Mouse (Mus musculus): Measurements from ENCODE around the gene Ugt1a7c.

Ugt1a7c gene

DNA sequence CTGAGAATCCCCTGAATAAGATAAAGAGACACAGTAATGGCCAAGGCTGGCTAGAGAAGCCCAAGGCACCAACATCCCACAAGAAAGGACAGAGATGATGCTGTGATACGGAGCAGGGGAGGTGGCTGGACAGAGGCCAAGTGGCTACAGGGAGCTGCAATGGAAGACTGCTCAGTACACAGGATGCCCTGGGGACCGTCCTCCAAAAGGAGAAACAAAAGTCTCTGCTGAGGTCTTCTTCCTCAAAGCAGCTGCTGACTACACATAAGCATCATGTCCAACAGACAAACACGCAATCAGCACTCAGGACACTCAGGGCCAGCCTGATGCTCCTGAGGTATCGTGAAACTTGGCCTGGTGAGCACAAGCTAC lies 170.0 kb downstream of the Ugt1a7c start:
- no peak for DNase-seq

DNA sequence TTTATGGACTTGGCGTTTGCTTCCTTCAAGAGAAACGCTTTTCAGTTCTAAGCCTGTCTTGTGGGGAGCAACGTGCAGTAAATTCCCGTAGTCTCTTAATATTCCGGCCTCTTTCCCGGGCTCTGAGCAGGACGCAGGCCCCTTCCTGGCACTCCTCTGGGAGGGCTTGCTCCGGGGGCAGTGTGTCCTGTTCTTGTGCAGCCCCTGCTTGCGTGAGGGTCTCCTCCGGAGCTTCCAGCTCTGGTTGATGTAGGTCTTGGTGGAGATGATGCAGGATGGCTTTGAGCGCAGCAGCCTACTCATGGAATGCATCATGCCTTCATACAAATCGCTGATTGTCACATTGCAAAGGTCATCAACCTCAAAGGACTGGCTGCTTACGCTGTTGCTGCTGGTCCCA lies 171.3 kb downstream of the Ugt1a7c start:
- DNase-seq: no peak

DNA sequence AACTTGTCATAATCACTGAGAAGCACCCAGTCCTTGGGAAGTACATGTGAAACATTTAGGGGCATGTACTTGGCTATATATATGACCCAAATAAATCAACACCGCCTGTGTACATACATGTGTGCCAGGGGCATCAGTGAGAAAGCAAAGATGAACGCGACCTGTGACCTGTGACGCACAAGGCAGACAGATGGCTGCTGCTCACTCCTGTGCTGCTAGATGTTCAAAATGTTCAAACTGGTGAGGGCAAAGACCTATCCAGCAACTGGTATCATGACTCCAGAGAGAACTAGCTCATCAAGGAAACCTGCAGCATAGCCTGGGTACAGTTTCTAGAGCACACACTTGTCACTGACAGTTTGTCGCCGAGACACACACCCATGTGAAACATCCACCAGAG lies 172.6 kb downstream of the Ugt1a7c start:
- no peak for DNase-seq

DNA sequence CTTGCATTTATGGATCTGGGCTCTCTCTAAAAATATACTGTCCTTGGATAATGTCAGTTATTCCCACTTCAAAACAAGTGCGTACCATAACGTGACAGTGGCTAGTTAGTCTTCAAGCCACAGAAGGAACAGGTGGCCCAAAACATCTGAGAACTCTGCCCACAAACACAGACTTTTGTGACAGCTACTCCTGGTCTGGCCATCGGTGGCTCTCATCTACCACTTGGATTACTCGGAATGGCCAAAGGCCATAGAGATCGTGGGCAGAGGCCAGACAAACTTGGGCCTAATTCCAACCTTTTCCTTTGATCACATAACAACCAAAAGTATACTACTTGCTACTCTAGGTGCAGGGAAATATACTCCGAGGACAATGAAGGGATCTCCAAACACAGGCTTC lies 173.2 kb downstream of the Ugt1a7c start:
- DNase-seq: no peak

All from B cell, adult 2 months (primary cell).